Mouse (Mus musculus) stomach, embryonic 14.5 days (tissue): ENCODE results near the gene Hpse. TPM values are rescaled to one million over a fixed set of nuclear protein-coding genes. Genes with fewer than 3 reads are reported as not detected.
A peak's percentile ranks its signal among the peaks of the same experiment; 100 is the strongest.

Source experiments
- ATAC-seq: fragments of 200-750 bp; cut with Nextera tagmentation; 2 replicates; pipeline ENCODE4 v1.8.0; 2017; ENCODE audit warnings: low read depth, moderate TSS enrichment; ENCODE audit not compliant: insufficient number of reproducible peaks, insufficient read depth, low FRiP score
- H3K27ac ChIP-seq: fragments of 300-500 bp; sonication (generic); 2 replicates; pipeline ENCODE4 v1.5.1; 2014; ENCODE audit warnings: mild to moderate bottlenecking, low read length, moderate library complexity, mixed read lengths
- H3K27me3 ChIP-seq: fragments of 300-500 bp; sonication (generic); 2 replicates; pipeline ENCODE4 v1.6.1; 2014; ENCODE audit warnings: low read length, control low read depth, mixed read lengths; ENCODE audit not compliant: control insufficient read depth, insufficient read depth
- H3K36me3 ChIP-seq: fragments of 300-500 bp; sonication (generic); 2 replicates; pipeline ENCODE4 v1.6.1; 2014; ENCODE audit warnings: mild to moderate bottlenecking, control low read depth, low read length, moderate library complexity, mixed read lengths; ENCODE audit not compliant: control insufficient read depth, insufficient read depth
- H3K4me1 ChIP-seq: fragments of 300-500 bp; sonication (generic); 2 replicates; pipeline ENCODE4 v1.6.1; 2014; ENCODE audit warnings: low read length, control low read depth, mixed read lengths; ENCODE audit not compliant: control insufficient read depth, insufficient read depth
- H3K4me2 ChIP-seq: fragments of 300-500 bp; sonication (generic); replicated peaks from 2 replicates; pipeline ENCODE4 v1.6.1; 2014; ENCODE audit warnings: low read depth, low read length, control low read depth
- H3K4me3 ChIP-seq: fragments of 300-500 bp; sonication (generic); 2 replicates; pipeline ENCODE4 v1.5.1; 2014; ENCODE audit warnings: low read depth, low read length, control low read depth
- H3K9ac ChIP-seq: fragments of 300-500 bp; sonication (generic); replicated peaks from 2 replicates; pipeline ENCODE4 v1.6.1; 2014; ENCODE audit warnings: low read depth, mild to moderate bottlenecking, control low read depth, low read length, moderate library complexity, mixed read lengths
- H3K9me3 ChIP-seq: fragments of 300-500 bp; sonication (generic); 2 replicates; pipeline ENCODE4 v1.6.1; 2016; ENCODE audit warnings: low read depth, low read length, control low read depth; ENCODE audit not compliant: control insufficient read depth
- WGBS: fragments of 180-500 bp; shearing (Covaris S2); extraction: QIAGEN DNeasy Blood & Tissue Kit; methylation state at CpG from one replicate; pipeline ENCODE4 v1.1.7; 2014; 5-methylcytosine and 5-hydroxymethylcytosine counted together
- polyA plus RNA-seq: library from polyadenylated mRNA; unstranded; fragments of >200 nt; fragmentation: Nextera tagmentation; extraction: Ambion mirVana; gene quantifications from 2 replicates; pipeline ENCODE4 v1.2.1, GENCODE M21; 2014

Gene Hpse
- polyA plus RNA-seq = 4.9 and 6.5 TPM in 2 replicates

DNA sequence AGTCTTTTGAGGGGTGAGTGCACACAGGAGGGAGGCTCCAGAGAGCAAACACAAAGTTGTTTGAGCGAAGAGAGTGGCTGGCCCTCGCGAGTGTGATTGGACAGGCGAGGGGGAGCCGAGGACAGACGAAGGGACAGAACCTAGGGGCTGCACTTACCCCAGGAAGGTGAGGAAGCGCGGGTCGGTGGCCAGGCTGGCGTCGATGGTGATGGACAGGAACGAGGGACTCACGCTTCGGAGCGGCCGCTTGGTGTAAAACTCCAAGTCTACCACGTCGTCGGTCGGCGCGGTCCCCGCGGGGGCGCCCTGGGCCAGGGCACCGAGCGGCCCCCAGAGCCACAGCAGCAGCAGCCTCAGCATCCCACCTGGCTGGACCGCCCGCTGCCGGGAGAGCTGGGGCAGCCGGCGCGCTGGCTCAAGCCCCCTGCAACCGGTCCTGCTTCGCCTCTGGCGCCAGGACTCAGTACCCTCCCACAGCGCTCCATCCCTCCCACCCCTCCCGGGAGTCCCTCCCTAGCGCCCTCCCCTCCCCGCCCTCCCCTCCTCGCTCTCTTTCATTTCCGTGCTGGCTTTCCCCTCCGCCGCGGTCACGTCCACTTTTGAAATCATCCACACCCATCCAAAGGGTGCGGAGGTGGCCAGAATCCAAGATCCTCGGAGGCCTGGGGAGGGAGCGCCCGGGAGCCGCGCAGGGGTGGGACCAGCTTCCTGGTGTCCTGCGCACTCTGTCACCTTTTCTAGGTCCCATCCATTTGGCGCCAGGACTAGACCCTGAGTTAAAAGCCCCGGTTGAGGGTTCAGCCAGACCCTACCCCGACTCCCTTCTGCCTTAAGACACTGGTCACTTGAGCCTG lies at the start of gene Hpse:
TSS of gene Hpse (minus strand) at position 482 of the 854 bp plus-strand sequence.
- H3K4me3 ChIP-seq = peak within 1 kb of the TSS; percentile 53
- H3K9me3 ChIP-seq = no peaks in the 10 kb centered on the region
- peak within 1 kb of the TSS; percentile 97 for H3K4me2 ChIP-seq
- H3K36me3 ChIP-seq = no peaks in the 10 kb centered on the region
- peak within 1 kb of the TSS; percentile 30; the same call in 1 of the 2 replicates for H3K9ac ChIP-seq
- H3K27me3 ChIP-seq = no peaks in the 10 kb centered on the region
- ATAC-seq = peak; percentile 84
- H3K4me1 ChIP-seq = peaks cover 3% of the 10 kb centered on the region; the same call in 1 of the 2 replicates
- no peak within 1 kb of the TSS for H3K27ac ChIP-seq
- WGBS = 1% methylated on average over 53 of the region's 56 CpGs

DNA sequence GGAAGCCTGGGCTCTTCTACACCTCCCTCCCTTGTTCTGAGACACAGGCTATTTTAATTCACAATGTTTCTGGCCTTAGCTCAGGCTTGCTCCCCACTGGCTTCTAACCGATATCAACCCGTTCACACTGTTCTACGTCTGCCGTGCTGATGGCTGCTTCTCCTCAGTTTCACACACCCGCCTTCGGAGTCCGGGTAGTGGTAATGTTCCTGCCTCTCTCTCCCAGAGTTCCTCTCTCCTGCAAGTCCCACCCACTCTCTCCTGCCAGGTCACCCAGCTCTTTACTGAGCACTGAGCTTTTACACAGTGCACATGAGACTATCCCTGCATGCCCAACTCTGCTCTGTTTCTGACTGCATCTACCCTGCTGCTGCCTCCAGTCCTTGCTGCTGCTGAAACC lies 46.5 kb upstream of the Hpse start:
- WGBS = 91% methylated on average over 7 of the region's 7 CpGs
- no peak overlapping the region for H3K9ac ChIP-seq
- H3K9me3 ChIP-seq = no peaks in the 10 kb centered on the region
- no peak overlapping the region for H3K4me3 ChIP-seq
- no peak for ATAC-seq
- H3K27me3 ChIP-seq = no peaks in the 10 kb centered on the region
- no peak overlapping the region for H3K4me2 ChIP-seq
- peaks cover 56% of the 10 kb centered on the region for H3K36me3 ChIP-seq
- no peaks in the 10 kb centered on the region for H3K4me1 ChIP-seq
- no peak overlapping the region for H3K27ac ChIP-seq

DNA sequence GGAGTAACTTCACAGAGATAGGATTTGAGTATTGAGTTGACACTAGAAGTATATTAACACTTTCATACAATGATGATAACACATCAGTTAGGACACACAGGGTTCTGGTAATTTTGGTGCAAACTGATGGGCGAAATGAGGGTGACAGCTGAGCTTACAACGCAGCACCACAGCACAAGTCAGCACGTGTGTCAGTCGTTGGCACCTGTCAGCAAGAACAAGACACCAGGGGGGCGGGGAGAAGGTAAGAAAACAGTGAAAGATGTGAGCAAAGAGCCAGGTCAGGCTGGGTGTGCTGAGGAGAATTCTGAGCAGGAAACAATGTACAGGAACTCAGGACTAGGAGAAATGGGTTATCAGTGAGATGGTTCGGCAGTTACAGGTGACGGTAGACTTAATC lies 42.2 kb upstream of the Hpse start:
- 91% methylated on average over 7 of the region's 7 CpGs for whole genome bisulfite sequencing
- Histone ChIP-seq H3K4me1 (no peaks in the 10 kb centered on the region), H3K36me3 (peaks cover 27% of the 10 kb centered on the region), H3K9me3 (no peaks in the 10 kb centered on the region), H3K4me2 (no peak overlapping the region), H3K4me3 (no peak overlapping the region), H3K9ac (no peak overlapping the region), H3K27me3 (no peaks in the 10 kb centered on the region), H3K27ac (no peak overlapping the region)
- no peak for ATAC-seq

DNA sequence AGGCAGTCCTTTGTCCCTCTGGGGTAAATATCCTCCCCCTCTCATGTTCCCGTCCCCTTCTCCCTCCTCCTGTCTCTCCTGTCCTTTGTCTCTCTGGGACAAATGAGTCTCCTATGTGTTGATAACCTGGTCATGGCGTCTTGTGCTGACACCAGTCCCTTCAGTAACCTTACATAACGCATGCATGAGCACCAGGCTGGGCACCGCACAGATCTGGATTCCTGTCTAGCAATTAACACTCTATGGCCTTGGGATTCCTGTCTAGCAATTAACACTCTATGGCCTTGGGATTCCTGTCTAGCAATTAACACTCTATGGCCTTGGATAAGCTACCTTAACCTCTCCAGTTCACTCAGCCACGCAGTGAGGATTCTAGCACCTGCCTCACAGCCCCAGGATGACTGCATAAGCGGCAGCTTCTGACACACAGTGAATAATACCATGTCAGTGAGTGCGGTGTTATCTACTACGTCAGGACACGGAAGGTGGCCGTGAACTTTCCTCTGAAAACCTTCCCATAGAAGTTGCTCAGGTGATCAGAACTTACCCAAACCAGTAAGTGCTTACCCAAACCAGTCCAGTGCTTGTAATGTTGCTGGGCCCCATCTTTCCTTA lies 40.6 kb upstream of the Hpse start:
- WGBS = 79% methylated on average over 10 of the region's 10 CpGs
- no peak for ATAC-seq
- no peaks in the 10 kb centered on the region for H3K27me3 ChIP-seq

DNA sequence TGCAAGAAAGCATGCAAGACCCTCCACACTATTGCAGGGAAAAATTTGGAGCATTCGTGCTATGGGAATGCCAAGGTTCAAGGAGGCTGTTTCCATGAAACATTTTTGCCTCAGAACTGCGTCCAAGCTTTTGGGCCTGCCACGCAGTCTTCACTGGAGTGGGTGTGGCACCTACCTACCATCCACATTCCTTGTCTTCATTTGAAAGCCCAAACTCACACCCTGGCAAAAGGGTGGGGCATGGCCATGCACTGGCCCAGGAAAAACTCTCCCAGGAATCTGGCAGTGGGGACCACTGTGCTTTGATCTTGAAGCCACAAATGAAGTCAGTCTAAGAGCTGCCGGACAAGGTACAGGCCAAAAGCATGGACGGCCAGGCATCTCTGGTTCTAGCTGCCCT lies 38.6 kb upstream of the Hpse start:
- Histone ChIP-seq H3K36me3 (peaks cover 5% of the 10 kb centered on the region), H3K27me3 (no peaks in the 10 kb centered on the region), H3K9me3 (no peaks in the 10 kb centered on the region), H3K4me3 (no peak overlapping the region), H3K4me1 (no peaks in the 10 kb centered on the region), H3K9ac (no peak overlapping the region), H3K27ac (no peak overlapping the region), H3K4me2 (no peak overlapping the region)
- ATAC-seq = no peak
- 95% methylated on average over 5 of the region's 5 CpGs for WGBS

More for the DNA sequence above, 40.6 kb upstream of the Hpse start:
- Histone ChIP-seq H3K36me3 (peaks cover 18% of the 10 kb centered on the region), H3K27ac (no peak overlapping the region), H3K4me3 (no peak overlapping the region), H3K4me1 (no peaks in the 10 kb centered on the region), H3K9ac (no peak overlapping the region), H3K4me2 (no peak overlapping the region), H3K9me3 (no peaks in the 10 kb centered on the region)

DNA sequence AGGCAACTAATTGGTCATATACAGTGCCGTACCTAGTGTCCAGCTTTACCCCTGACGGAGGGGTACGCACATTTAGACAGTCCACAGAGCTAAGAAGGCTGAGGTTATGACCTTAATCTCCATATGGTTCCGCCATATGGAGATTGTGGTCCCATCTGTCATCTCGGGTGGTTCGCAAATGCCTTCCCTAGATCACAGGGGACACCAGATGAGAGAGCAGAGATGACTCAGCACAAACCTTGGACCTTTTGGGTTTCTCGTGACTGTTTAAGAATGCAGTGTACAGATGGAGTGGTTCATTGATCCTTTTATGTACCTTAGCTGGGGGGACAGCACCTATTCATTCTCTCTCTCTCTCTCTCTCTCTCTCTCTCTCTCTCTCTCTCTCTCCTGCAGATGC lies 33.9 kb upstream of the Hpse start:
- no peak for ATAC-seq
- Histone ChIP-seq H3K27ac (no peak overlapping the region), H3K9me3 (no peaks in the 10 kb centered on the region), H3K27me3 (no peaks in the 10 kb centered on the region), H3K9ac (no peak overlapping the region), H3K4me3 (no peak overlapping the region), H3K36me3 (no peaks in the 10 kb centered on the region), H3K4me1 (no peaks in the 10 kb centered on the region), H3K4me2 (no peak overlapping the region)
- 52% methylated on average over 7 of the region's 7 CpGs for WGBS

DNA sequence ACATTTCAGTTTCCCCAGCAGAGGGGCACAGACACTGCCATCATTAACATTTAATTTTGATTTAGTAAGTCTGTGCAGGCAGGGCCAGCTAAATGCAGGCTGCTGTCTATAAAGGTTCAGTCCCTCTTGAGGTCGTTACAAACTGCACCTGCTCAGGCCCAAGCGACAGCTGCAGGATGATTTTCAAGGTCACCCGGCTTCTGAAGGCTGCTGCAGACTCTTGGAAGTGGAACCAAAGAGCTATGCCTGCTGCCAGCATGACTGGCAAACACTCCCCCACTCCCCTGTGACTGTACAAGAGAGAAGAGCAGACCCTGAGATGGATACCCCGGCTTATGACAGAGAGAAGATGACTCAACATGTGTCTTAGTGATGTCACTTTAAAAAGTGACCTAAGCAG lies 32.1 kb upstream of the Hpse start:
- no peak overlapping the region for H3K27ac ChIP-seq
- no peaks in the 10 kb centered on the region for H3K9me3 ChIP-seq
- no peaks in the 10 kb centered on the region for H3K27me3 ChIP-seq
- H3K9ac ChIP-seq = no peak overlapping the region
- no peak overlapping the region for H3K4me3 ChIP-seq
- WGBS = 66% methylated on average over 4 of the region's 4 CpGs
- H3K4me2 ChIP-seq = no peak overlapping the region
- ATAC-seq = no peak
- H3K4me1 ChIP-seq = no peaks in the 10 kb centered on the region
- H3K36me3 ChIP-seq = no peaks in the 10 kb centered on the region

DNA sequence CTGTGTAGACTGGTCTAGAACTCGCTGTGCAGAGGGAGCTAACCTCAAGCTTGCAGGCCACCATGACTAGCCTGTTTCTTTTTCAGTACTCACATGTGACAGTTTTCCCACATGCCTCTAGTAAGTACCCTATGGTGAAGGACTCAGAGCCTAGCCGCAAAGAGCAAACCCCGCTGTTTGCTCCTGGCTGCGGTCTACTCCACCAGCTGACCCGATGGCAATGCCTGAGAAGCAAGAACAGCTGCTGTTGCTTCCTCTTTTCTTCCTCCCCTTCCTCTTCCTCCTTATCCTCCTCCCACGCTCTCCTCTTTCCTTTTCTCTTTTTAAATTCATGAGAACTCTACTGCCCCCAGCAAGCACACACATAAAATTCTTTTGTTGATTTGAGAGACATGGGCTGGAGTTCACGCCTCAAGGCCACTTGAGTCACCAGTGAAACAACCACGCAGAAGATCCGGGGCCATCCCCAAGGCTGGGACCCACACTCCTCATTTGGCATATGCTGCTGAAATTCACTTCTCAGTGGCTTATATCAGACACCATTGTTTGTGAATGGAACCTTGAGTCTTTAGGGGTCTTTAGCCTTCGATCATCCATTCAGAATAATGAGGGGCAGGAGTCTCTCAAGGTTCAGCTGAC lies 31.2 kb upstream of the Hpse start:
- ATAC-seq = no peak
- Histone ChIP-seq H3K4me2 (no peak overlapping the region), H3K27me3 (no peaks in the 10 kb centered on the region), H3K4me3 (no peak overlapping the region), H3K9me3 (no peaks in the 10 kb centered on the region), H3K36me3 (no peaks in the 10 kb centered on the region), H3K9ac (no peak overlapping the region), H3K4me1 (no peaks in the 10 kb centered on the region), H3K27ac (no peak overlapping the region)
- WGBS = 80% methylated on average over 10 of the region's 10 CpGs
